Mouse (Mus musculus): Measurements from ENCODE around the gene Fam189a2. TPM values are rescaled to one million over a fixed set of nuclear protein-coding genes. Genes with fewer than 3 reads are reported as not detected.

Fam189a2 gene
- polyA plus RNA-seq, 1 experiment from 2014 or later, result 5.9 TPM

- H3K36me3 ChIP-seq, result no peaks in the 10 kb centered on the region
- H3K27me3 ChIP-seq, result no peaks in the 10 kb centered on the region
- no peak for ATAC-seq (replicated peaks; ENCODE audit: insufficient number of reproducible peaks, insufficient read depth, low FRiP score, low read depth)
- H3K27ac ChIP-seq, result no peak overlapping the region
- no peak overlapping the region for H3K4me2 ChIP-seq
- peaks cover 40% of the 10 kb centered on the region for H3K4me1 ChIP-seq (replicated peaks)
- no peaks in the 10 kb centered on the region for H3K9me3 ChIP-seq (replicated peaks)
- H3K9ac ChIP-seq, result no peak overlapping the region
- no peak overlapping the region for H3K4me3 ChIP-seq
- 46% methylated on average over 17 of the region's 17 CpGs for WGBS
Observed at GRCm38 (mm10) chr19:23956299-23956975, 74.4 kb downstream of the Fam189a2 start.

- Histone ChIP-seq H3K27me3 (no peaks in the 10 kb centered on the region), H3K4me3 (no peak overlapping the region), H3K9me3 (replicated peaks) (no peaks in the 10 kb centered on the region), H3K4me2 (no peak overlapping the region), H3K36me3 (no peaks in the 10 kb centered on the region), H3K9ac (no peak overlapping the region), H3K4me1 (replicated peaks) (peaks cover 32% of the 10 kb centered on the region), H3K27ac (no peak overlapping the region)
- no peak for ATAC-seq (replicated peaks; ENCODE audit: insufficient number of reproducible peaks, insufficient read depth, low FRiP score, low read depth)
- WGBS, result 82% methylated on average over 8 of the region's 8 CpGs
Observed at GRCm38 (mm10) chr19:23955461-23955860, 75.4 kb downstream of the Fam189a2 start.

GRCm38 (mm10) chr19:23948301-23949000 lies 82.4 kb downstream of the Fam189a2 start:
- no peak for ATAC-seq (replicated peaks; ENCODE audit: insufficient number of reproducible peaks, insufficient read depth, low FRiP score, low read depth)
- Histone ChIP-seq H3K9ac (no peak overlapping the region), H3K27ac (no peak overlapping the region), H3K27me3 (no peaks in the 10 kb centered on the region), H3K4me1 (replicated peaks) (0 out of 2 replicates have a peak, but pooled peaks cover 4% of the 10 kb centered on the region), H3K4me2 (no peak overlapping the region), H3K9me3 (replicated peaks) (no peaks in the 10 kb centered on the region), H3K4me3 (no peak overlapping the region), H3K36me3 (no peaks in the 10 kb centered on the region)
- WGBS, result 56% methylated on average over 12 of the region's 12 CpGs

- H3K4me2 ChIP-seq, result no peak overlapping the region
- ATAC-seq (replicated peaks; ENCODE audit: insufficient number of reproducible peaks, insufficient read depth, low FRiP score, low read depth), result no peak
- H3K27me3 ChIP-seq, result no peaks in the 10 kb centered on the region
- H3K27ac ChIP-seq, result no peak overlapping the region
- no peak overlapping the region for H3K4me3 ChIP-seq
- H3K9me3 ChIP-seq (replicated peaks), result no peaks in the 10 kb centered on the region
- no peak overlapping the region for H3K9ac ChIP-seq
- no peaks in the 10 kb centered on the region for H3K36me3 ChIP-seq
- H3K4me1 ChIP-seq (replicated peaks), result 0 out of 2 replicates have a peak, but pooled peaks cover 4% of the 10 kb centered on the region
- 67% methylated on average over 4 of the region's 4 CpGs for WGBS
Observed at GRCm38 (mm10) chr19:23947871-23948270, 82.9 kb downstream of the Fam189a2 start.

- no peak for ATAC-seq (replicated peaks; ENCODE audit: insufficient number of reproducible peaks, insufficient read depth, low FRiP score, low read depth)
- H3K9ac ChIP-seq, result no peak overlapping the region
- H3K27me3 ChIP-seq, result no peaks in the 10 kb centered on the region
- H3K4me3 ChIP-seq, result no peak overlapping the region
- H3K27ac ChIP-seq, result no peak overlapping the region
- no peak overlapping the region for H3K4me2 ChIP-seq
- no peaks in the 10 kb centered on the region for H3K36me3 ChIP-seq
- H3K4me1 ChIP-seq (replicated peaks), result 0 out of 2 replicates have a peak, but pooled peaks cover 4% of the 10 kb centered on the region
- WGBS, result 62% methylated on average over 4 of the region's 4 CpGs
- H3K9me3 ChIP-seq (replicated peaks), result no peaks in the 10 kb centered on the region
Observed at GRCm38 (mm10) chr19:23946751-23947150, 84.1 kb downstream of the Fam189a2 start.

- 0 out of 2 replicates have a peak, but pooled peaks cover 4% of the 10 kb centered on the region for H3K4me1 ChIP-seq (replicated peaks)
- no peak for ATAC-seq (replicated peaks; ENCODE audit: insufficient number of reproducible peaks, insufficient read depth, low FRiP score, low read depth)
- no peak overlapping the region for H3K4me2 ChIP-seq
- H3K9ac ChIP-seq, result no peak overlapping the region
- no peaks in the 10 kb centered on the region for H3K36me3 ChIP-seq
- no peaks in the 10 kb centered on the region for H3K27me3 ChIP-seq
- no peaks in the 10 kb centered on the region for H3K9me3 ChIP-seq (replicated peaks)
- 79% methylated on average over 6 of the region's 6 CpGs for WGBS
- no peak overlapping the region for H3K4me3 ChIP-seq
- H3K27ac ChIP-seq, result no peak overlapping the region
Observed at GRCm38 (mm10) chr19:23946026-23946685, 84.7 kb downstream of the Fam189a2 start.

- ATAC-seq (replicated peaks; ENCODE audit: insufficient number of reproducible peaks, insufficient read depth, low FRiP score, low read depth), result no peak
- Histone ChIP-seq H3K4me3 (no peak overlapping the region), H3K9ac (no peak overlapping the region), H3K9me3 (replicated peaks) (no peaks in the 10 kb centered on the region), H3K27me3 (no peaks in the 10 kb centered on the region), H3K27ac (no peak overlapping the region), H3K4me2 (no peak overlapping the region), H3K36me3 (no peaks in the 10 kb centered on the region), H3K4me1 (replicated peaks) (0 out of 2 replicates have a peak, but pooled peaks cover 4% of the 10 kb centered on the region)
- 81% methylated on average over 7 of the region's 7 CpGs for WGBS
Observed at GRCm38 (mm10) chr19:23942886-23943285, 87.9 kb downstream of the Fam189a2 start.

- no peak overlapping the region for H3K27ac ChIP-seq
- H3K9ac ChIP-seq, result no peak overlapping the region
- H3K4me3 ChIP-seq, result no peak overlapping the region
- H3K36me3 ChIP-seq, result no peaks in the 10 kb centered on the region
- H3K4me1 ChIP-seq (replicated peaks), result 0 out of 2 replicates have a peak, but pooled peaks cover under 1% of the 10 kb centered on the region
- no peak overlapping the region for H3K4me2 ChIP-seq
- WGBS, result 85% methylated on average over 12 of the region's 12 CpGs
- no peaks in the 10 kb centered on the region for H3K9me3 ChIP-seq (replicated peaks)
- no peaks in the 10 kb centered on the region for H3K27me3 ChIP-seq
- ATAC-seq (replicated peaks; ENCODE audit: insufficient number of reproducible peaks, insufficient read depth, low FRiP score, low read depth), result no peak
Observed at GRCm38 (mm10) chr19:23941422-23941949, 89.3 kb downstream of the Fam189a2 start.

- H3K4me3 ChIP-seq, result no peak overlapping the region
- H3K27ac ChIP-seq, result no peak overlapping the region
- H3K27me3 ChIP-seq, result no peaks in the 10 kb centered on the region
- H3K4me1 ChIP-seq (replicated peaks), result no peaks in the 10 kb centered on the region
- H3K9me3 ChIP-seq (replicated peaks), result no peaks in the 10 kb centered on the region
- 85% methylated on average over 5 of the region's 5 CpGs for WGBS
- H3K9ac ChIP-seq, result no peak overlapping the region
- no peak overlapping the region for H3K4me2 ChIP-seq
- H3K36me3 ChIP-seq, result no peaks in the 10 kb centered on the region
- ATAC-seq (replicated peaks; ENCODE audit: insufficient number of reproducible peaks, insufficient read depth, low FRiP score, low read depth), result no peak
Observed at GRCm38 (mm10) chr19:23930826-23931225, 100.0 kb downstream of the Fam189a2 start.

- 83% methylated on average over 5 of the region's 5 CpGs for WGBS
- no peaks in the 10 kb centered on the region for H3K36me3 ChIP-seq
- no peaks in the 10 kb centered on the region; the same call in 1 of the 2 replicates for H3K4me1 ChIP-seq (replicated peaks)
- no peak overlapping the region for H3K4me2 ChIP-seq
- H3K9ac ChIP-seq, result no peak overlapping the region
- no peak for ATAC-seq (replicated peaks; ENCODE audit: insufficient number of reproducible peaks, insufficient read depth, low FRiP score, low read depth)
- no peak overlapping the region for H3K4me3 ChIP-seq
- H3K9me3 ChIP-seq (replicated peaks), result no peaks in the 10 kb centered on the region
- no peaks in the 10 kb centered on the region for H3K27me3 ChIP-seq
- no peak overlapping the region for H3K27ac ChIP-seq
Observed at GRCm38 (mm10) chr19:23925541-23925940, 105.3 kb downstream of the Fam189a2 start.

GRCm38 (mm10) chr19:23924791-23925190 lies 106.0 kb downstream of the Fam189a2 start:
- ATAC-seq (replicated peaks; ENCODE audit: insufficient number of reproducible peaks, insufficient read depth, low FRiP score, low read depth), result no peak
- no peak overlapping the region for H3K4me2 ChIP-seq
- no peaks in the 10 kb centered on the region for H3K27me3 ChIP-seq
- no peaks in the 10 kb centered on the region; the same call in 1 of the 2 replicates for H3K4me1 ChIP-seq (replicated peaks)
- H3K9ac ChIP-seq, result no peak overlapping the region
- 81% methylated on average over 9 of the region's 9 CpGs for WGBS
- H3K27ac ChIP-seq, result no peak overlapping the region
- no peaks in the 10 kb centered on the region for H3K9me3 ChIP-seq (replicated peaks)
- H3K4me3 ChIP-seq, result no peak overlapping the region
- no peaks in the 10 kb centered on the region for H3K36me3 ChIP-seq

Measured in heart, embryonic 15.5 days (tissue).